Mouse (Mus musculus): Measurements from ENCODE around the gene Gtf2h4.

The Gtf2h4 gene

GRCm38 (mm10) chr17:35673416-35674035 lies at the start of gene Gtf2h4:
Gene Gtf2h4 (minus strand): TSS chr17:35673739.
- no peak for DNase-seq (ENCODE audit: low spot score)

- no peak for DNase-seq (ENCODE audit: low spot score)
Measured at GRCm38 (mm10) chr17:35721676-35722075, 48.1 kb upstream of the Gtf2h4 start.

- no peak for DNase-seq (ENCODE audit: low spot score)
Measured at GRCm38 (mm10) chr17:35720340-35720727, 46.8 kb upstream of the Gtf2h4 start.

GRCm38 (mm10) chr17:35719616-35720339 lies 46.2 kb upstream of the Gtf2h4 start:
- DNase-seq (ENCODE audit: low spot score): no peak

GRCm38 (mm10) chr17:35717080-35717479 lies 43.5 kb upstream of the Gtf2h4 start:
- no peak for DNase-seq (ENCODE audit: low spot score)

GRCm38 (mm10) chr17:35716114-35716513 lies 42.6 kb upstream of the Gtf2h4 start:
- DNase-seq (ENCODE audit: low spot score): no peak

GRCm38 (mm10) chr17:35710705-35711347 lies 37.3 kb upstream of the Gtf2h4 start:
- no peak for DNase-seq (ENCODE audit: low spot score)

GRCm38 (mm10) chr17:35708611-35709010 lies 35.1 kb upstream of the Gtf2h4 start:
- no peak for DNase-seq (ENCODE audit: low spot score)

GRCm38 (mm10) chr17:35707929-35708328 lies 34.4 kb upstream of the Gtf2h4 start:
- DNase-seq (ENCODE audit: low spot score): no peak

- DNase-seq (ENCODE audit: low spot score): no peak
Measured at GRCm38 (mm10) chr17:35705836-35706235, 32.3 kb upstream of the Gtf2h4 start.

GRCm38 (mm10) chr17:35704621-35705464 lies 31.3 kb upstream of the Gtf2h4 start, which contains the start of gene Ddr1:
Gene Ddr1 (minus strand): TSS chr17:35704621.
- no peak for DNase-seq (ENCODE audit: low spot score)

- no peak for DNase-seq (ENCODE audit: low spot score)
Measured at GRCm38 (mm10) chr17:35703751-35704271, 30.3 kb upstream of the Gtf2h4 start.

GRCm38 (mm10) chr17:35703065-35703464 lies 29.5 kb upstream of the Gtf2h4 start:
- no peak for DNase-seq (ENCODE audit: low spot score)

- no peak for DNase-seq (ENCODE audit: low spot score)
Measured at GRCm38 (mm10) chr17:35702605-35703004, 29.1 kb upstream of the Gtf2h4 start.

- DNase-seq (ENCODE audit: low spot score): no peak
Measured at GRCm38 (mm10) chr17:35701978-35702461, 28.5 kb upstream of the Gtf2h4 start.

- DNase-seq (ENCODE audit: low spot score): no peak
Measured at GRCm38 (mm10) chr17:35701203-35701977, 27.9 kb upstream of the Gtf2h4 start.

GRCm38 (mm10) chr17:35700371-35700961 lies 26.9 kb upstream of the Gtf2h4 start:
- peak; percentile 62 for DNase-seq (ENCODE audit: low spot score)

GRCm38 (mm10) chr17:35699919-35700318 lies 26.4 kb upstream of the Gtf2h4 start:
- peak; percentile 57 for DNase-seq (ENCODE audit: low spot score)

GRCm38 (mm10) chr17:35698501-35698883 lies 25.0 kb upstream of the Gtf2h4 start:
- DNase-seq (ENCODE audit: low spot score): no peak

GRCm38 (mm10) chr17:35697759-35698500 lies 24.4 kb upstream of the Gtf2h4 start:
- no peak for DNase-seq (ENCODE audit: low spot score)
